Mouse (Mus musculus): ENCODE results near the gene Ppil1. TPM values are rescaled to one million over a fixed set of nuclear protein-coding genes. Genes with fewer than 3 reads are reported as not detected.

The Ppil1 gene
- polyA plus RNA-seq, 1 experiment from 2014 or later: 117 TPM

Other genes with a start within 250 kb of the Ppil1 start
- gene Srsf3, start 231.6 kb downstream of the Ppil1 start, polyA plus RNA-seq (2015; fragmentation: Nextera tagmentation; extraction: Ambion mirVana): 320 and 398 TPM in 2 replicates
- 8.6 and 10.1 TPM in 2 replicates for gene Cdkn1a, start 173.2 kb downstream of the Ppil1 start, polyA plus RNA-seq (2015; fragmentation: Nextera tagmentation; extraction: Ambion mirVana)
- gene Rab44, start 150.0 kb downstream of the Ppil1 start, polyA plus RNA-seq (2015; fragmentation: Nextera tagmentation; extraction: Ambion mirVana): 4.4 and 5.3 TPM in 2 replicates
- 0.27 and 0.34 TPM in 2 replicates for gene Cpne5, start 26.0 kb downstream of the Ppil1 start, polyA plus RNA-seq (2015; fragmentation: Nextera tagmentation; extraction: Ambion mirVana)
- 54.2 and 55.3 TPM in 2 replicates for gene BC004004, start 4.6 kb upstream of the Ppil1 start, polyA plus RNA-seq (2015; fragmentation: Nextera tagmentation; extraction: Ambion mirVana)
- 0.30 and 0.32 TPM in 2 replicates for gene Pi16, start 53.5 kb upstream of the Ppil1 start, polyA plus RNA-seq (2015; fragmentation: Nextera tagmentation; extraction: Ambion mirVana)
- 55.2 and 64.0 TPM in 2 replicates for gene Mtch1, start 83.7 kb upstream of the Ppil1 start, polyA plus RNA-seq (2015; fragmentation: Nextera tagmentation; extraction: Ambion mirVana)
- gene Fgd2, start 96.7 kb upstream of the Ppil1 start, polyA plus RNA-seq (2015; fragmentation: Nextera tagmentation; extraction: Ambion mirVana): 4.5 and 5.0 TPM in 2 replicates
- 105 and 110 TPM in 2 replicates for gene Pim1, start 226.6 kb upstream of the Ppil1 start, polyA plus RNA-seq (2015; fragmentation: Nextera tagmentation; extraction: Ambion mirVana)